Mouse (Mus musculus) 416B (cell line): ENCODE data around the gene Hoxc9.

Source experiments
- DNase-seq: peaks from one replicate; pipeline ENCODE4 v3.0.0; 2011; ENCODE audit warnings: low read depth

Gene Hoxc9

GRCm38 (mm10) chr15:103024131-103024530 lies 47.9 kb downstream of the Hoxc9 start:
- DNase-seq: no peak

GRCm38 (mm10) chr15:103027266-103028235 lies 51.3 kb downstream of the Hoxc9 start:
- DNase-seq: no peak

GRCm38 (mm10) chr15:103028916-103029512 lies 52.8 kb downstream of the Hoxc9 start:
- DNase-seq: no peak

DNA sequence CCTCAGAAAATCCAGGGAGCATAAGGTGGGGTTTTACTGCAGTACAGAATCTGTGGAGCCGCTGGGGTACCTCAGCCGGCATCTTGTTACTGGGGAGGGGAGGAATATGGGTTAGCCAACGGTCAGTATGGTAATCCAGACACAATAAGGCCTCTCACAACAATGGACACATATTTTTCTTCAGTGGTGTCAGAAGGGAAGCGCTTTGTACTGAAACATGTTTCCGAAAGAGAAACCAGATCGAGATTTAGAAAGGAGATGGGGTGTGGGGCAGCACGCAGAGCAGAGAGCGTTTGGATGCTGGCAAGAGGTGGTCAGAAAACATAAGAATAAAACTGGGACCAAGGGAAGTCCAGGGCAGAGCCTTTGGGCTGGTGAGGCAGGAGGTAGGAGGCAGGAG lies 53.9 kb downstream of the Hoxc9 start:
- DNase-seq: no peak

- DNase-seq: no peak
These were observed 55.9 kb downstream of the Hoxc9 start for GRCm38 (mm10) chr15:103032167-103032566.

DNA sequence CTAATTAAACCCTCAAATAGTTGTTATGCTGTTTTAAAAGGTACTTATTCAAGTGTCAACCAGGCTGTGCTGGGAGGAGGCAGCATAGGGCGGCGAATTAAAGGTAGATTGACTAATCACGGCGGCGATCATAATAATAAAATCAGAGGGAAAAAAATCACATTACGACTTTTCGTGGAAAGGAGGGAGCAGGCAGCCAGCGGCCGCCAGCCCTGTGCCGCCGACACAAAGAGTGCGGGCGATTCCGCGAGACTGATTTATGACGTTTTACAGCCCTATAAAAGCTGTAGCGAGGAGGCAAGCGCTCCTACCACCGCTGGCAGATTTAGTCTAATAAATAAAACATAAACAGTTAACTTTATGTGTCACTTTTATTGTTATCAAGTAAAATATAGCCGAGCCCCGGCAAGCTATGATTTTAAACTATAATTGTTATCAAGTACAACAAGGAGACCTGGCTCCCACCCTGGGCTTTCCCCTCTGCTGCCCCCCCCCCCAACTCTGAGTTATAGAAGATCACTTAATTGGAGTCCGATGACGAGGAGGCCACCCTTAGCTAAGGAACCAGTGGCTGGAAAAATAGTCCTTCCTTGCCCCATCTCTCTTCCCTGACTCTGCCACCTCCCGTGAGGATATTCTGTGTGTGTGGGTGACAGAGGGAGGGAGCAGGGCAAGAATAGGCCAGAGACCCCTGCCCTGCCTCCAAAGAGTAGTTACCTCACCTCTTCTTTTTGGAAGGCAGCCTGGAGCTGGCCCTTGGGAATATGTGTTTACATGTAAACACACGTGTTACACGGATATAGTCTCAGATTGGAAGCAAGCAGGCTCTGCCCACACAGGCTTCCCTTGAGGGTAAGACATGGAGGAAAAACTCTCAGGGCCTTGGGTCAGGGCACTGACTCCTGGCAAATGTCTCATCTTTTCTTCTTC lies 56.7 kb downstream of the Hoxc9 start:
- no peak for DNase-seq

- DNase-seq: no peak
These were observed 58.0 kb downstream of the Hoxc9 start for GRCm38 (mm10) chr15:103034043-103034806.
